Mouse (Mus musculus) thymus, adult 2 months (tissue): Measurements from ENCODE around the gene Amfr. TPM values are rescaled to one million over a fixed set of nuclear protein-coding genes. Genes with fewer than 3 reads are reported as not detected.
A peak's percentile ranks its signal among the peaks of the same experiment; 100 is the strongest.
"Not testable (repeated sequence)": the region's sequence is repeated elsewhere in the genome, so short reads cannot be mapped to it uniquely, and the experiment has no call there.

Experiments
- DNase-seq: peaks from one replicate; pipeline ENCODE4 v3.0.0; 2021
- H3K27ac ChIP-seq: fragments of 200-500 bp; 2 replicates; pipeline ENCODE4 v1.5.1; 2012; ENCODE audit warnings: low read length, control low read depth; ENCODE audit not compliant: control insufficient read depth, insufficient read depth
- H3K27me3 ChIP-seq: fragments of 200-500 bp; 2 replicates; pipeline ENCODE4 v1.6.1; 2012; ENCODE audit warnings: mild to moderate bottlenecking, low read length, moderate library complexity, mixed read lengths; ENCODE audit not compliant: control insufficient read depth, insufficient read depth
- H3K36me3 ChIP-seq: fragments of 200-500 bp; 2 replicates; pipeline ENCODE4 v1.6.1; 2012; ENCODE audit warnings: mild to moderate bottlenecking, low read length, moderate library complexity; ENCODE audit not compliant: control insufficient read depth, insufficient read depth
- H3K4me1 ChIP-seq: fragments of 200-500 bp; replicated peaks from 2 replicates; pipeline ENCODE4 v1.6.1; 2012; ENCODE audit warnings: low read length; ENCODE audit not compliant: control insufficient read depth, insufficient read depth
- H3K4me3 ChIP-seq: fragments of 200-500 bp; 2 replicates; pipeline ENCODE4 v1.5.1; 2012; ENCODE audit warnings: mild to moderate bottlenecking, low read length, control low read depth, moderate library complexity; ENCODE audit not compliant: control insufficient read depth, insufficient read depth
- CTCF ChIP-seq: fragments of 200-500 bp; IDR thresholded peaks from 2 replicates; pipeline ENCODE4 v1.5.1; 2012; ENCODE audit warnings: mild to moderate bottlenecking, control low read depth, low read length, moderate library complexity, borderline replicate concordance; ENCODE audit not compliant: control insufficient read depth, poor library complexity, insufficient read depth; ENCODE audit errors: extremely low read depth
- POLR2A ChIP-seq: fragments of 200-500 bp; IDR thresholded peaks from 2 replicates; pipeline ENCODE4 v1.6.1; 2012; ENCODE audit warnings: mild to moderate bottlenecking, low read length, control low read depth, moderate library complexity; ENCODE audit not compliant: control insufficient read depth, poor library complexity, insufficient read depth; ENCODE audit errors: extremely low read depth
- WGBS: fragments of 180-500 bp; shearing (Covaris S2); methylation state at CpG from one replicate; pipeline ENCODE4 v1.1.7; 2018; 5-methylcytosine and 5-hydroxymethylcytosine counted together
- polyA plus RNA-seq: library from polyadenylated mRNA; depleted of rRNA; stranded (reverse); fragments of >200 nt; gene quantifications from 2 replicates; pipeline ENCODE4 v1.2.3, GENCODE M21; 2012; rRNA removed

The Amfr gene
- polyA plus RNA-seq: 101 and 112 TPM in 2 replicates

DNA sequence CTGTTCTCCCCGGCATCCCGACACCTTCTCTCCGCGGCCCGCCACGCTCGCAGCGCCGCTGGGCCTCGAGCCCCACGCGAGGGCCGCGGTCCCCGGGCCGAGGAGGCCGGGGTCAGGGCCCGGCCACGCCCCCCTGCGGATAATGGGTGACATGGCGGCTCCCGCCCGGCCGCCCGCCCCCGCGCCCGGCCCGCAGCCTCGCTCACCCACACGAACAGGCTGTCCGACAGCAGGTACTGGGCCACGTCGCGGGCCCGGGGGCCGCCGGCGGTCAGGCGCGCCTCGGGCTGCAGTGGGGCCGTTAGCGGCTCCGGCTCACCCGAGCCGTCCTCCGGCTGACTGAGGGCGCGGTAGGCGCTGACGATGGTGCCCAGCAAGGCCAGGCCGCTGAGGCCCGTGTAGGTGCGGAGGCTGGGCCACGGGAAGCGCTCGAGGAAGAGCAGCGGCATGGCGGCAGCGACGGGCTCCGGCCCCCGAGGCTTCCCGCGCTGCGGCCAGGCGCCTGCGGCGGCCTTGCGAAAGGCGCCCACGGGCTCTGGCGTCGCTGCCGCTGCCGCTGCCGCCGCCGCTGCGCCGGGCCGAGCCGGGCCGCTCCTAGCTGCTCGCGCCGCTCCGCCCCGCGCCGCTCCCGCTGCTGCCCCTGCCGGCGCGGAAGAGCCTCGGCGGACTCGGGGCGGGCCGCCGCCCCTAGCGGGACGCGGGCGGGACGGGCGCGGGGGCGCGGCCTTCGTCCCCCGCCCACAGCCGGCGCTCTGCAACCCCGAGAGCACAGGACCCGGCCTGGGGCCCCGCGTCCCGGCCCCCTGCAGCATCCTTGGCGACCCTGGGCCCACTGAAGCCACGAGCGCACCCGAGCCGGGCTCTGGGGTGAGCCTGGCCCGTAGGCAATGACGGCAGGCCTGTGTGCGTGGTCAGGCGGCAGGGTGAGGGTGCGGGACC, at the start of gene Amfr:
Gene Amfr (minus strand): TSS at position 830 of the 939 bp plus-strand sequence.
- H3K4me3 ChIP-seq: peak within 1 kb of the TSS; percentile 83
- TF ChIP-seq CTCF (peak; percentile 53; the same call in 1 of the 2 replicates), POLR2A (no peak)
- WGBS: 2% methylated on average over 123 of the region's 130 CpGs
- peak; percentile 56 for DNase-seq
- no peaks in the 10 kb centered on the region for H3K36me3 ChIP-seq
- H3K27ac ChIP-seq: no peak within 1 kb of the TSS
- peaks cover 20% of the 10 kb centered on the region for H3K4me1 ChIP-seq
- no peaks in the 10 kb centered on the region for H3K27me3 ChIP-seq

DNA sequence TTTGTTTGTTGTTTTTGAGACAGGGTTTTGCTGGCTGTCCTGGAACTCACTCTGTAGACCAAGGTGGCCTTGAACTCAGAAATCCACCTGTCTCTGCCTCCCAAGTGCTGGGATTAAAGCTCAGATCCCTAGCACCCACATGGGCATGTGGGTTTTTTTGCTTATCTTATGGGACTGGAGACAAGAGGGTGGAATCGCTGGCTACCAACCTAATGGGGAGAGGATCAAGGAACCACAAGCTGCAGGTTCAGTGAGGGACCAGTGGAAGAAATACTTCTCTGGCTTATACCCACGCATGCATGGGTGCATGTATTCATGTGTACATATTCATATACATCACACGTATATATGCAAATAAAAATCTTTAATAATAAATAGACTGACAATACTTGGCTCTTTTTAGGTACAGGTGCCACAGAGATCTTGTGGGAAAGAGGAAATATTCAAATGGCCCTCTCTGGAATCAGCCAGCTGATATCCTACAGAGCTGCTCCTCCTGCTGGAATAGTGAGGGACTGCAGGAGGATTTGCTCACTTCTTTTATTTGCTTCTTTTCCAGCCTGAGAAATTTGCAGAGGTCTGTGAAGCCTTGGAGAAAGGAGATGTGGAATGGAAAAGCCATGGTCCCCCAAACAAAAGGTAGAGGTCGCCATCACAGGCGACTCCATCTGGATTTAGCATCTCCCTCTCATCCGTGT, 44.7 kb upstream of the Amfr start:
- TF ChIP-seq CTCF: no peak
- TF ChIP-seq POLR2A: no peak
- Histone ChIP-seq H3K4me3 (no peak overlapping the region), H3K36me3 (peaks cover 28% of the 10 kb centered on the region), H3K27ac (no peak overlapping the region), H3K27me3 (no peaks in the 10 kb centered on the region), H3K4me1 (no peaks in the 10 kb centered on the region)
- 84% methylated on average over 6 of the region's 6 CpGs for WGBS
- peak; percentile 35 for DNase-seq

GRCm38 (mm10) chr8:94052696-94053095, 40.1 kb upstream of the Amfr start:
- peaks cover 20% of the 10 kb centered on the region for H3K36me3 ChIP-seq
- 97% methylated on average over 12 of the region's 12 CpGs for WGBS
- H3K4me1 ChIP-seq: no peaks in the 10 kb centered on the region
- H3K27ac ChIP-seq: no peak overlapping the region
- no peak for DNase-seq
- TF ChIP-seq CTCF (no peak), POLR2A (no peak)
- no peaks in the 10 kb centered on the region for H3K27me3 ChIP-seq
- no peak overlapping the region for H3K4me3 ChIP-seq

- no peak for DNase-seq
- Histone ChIP-seq H3K4me3 (no peak overlapping the region), H3K27me3 (no peaks in the 10 kb centered on the region), H3K36me3 (peaks cover 4% of the 10 kb centered on the region), H3K27ac (no peak overlapping the region), H3K4me1 (no peaks in the 10 kb centered on the region)
- TF ChIP-seq POLR2A (no peak), CTCF (no peak)
- 96% methylated on average over 2 of the region's 2 CpGs for WGBS
These were observed 35.2 kb upstream of the Amfr start for GRCm38 (mm10) chr8:94047845-94048244.

DNA sequence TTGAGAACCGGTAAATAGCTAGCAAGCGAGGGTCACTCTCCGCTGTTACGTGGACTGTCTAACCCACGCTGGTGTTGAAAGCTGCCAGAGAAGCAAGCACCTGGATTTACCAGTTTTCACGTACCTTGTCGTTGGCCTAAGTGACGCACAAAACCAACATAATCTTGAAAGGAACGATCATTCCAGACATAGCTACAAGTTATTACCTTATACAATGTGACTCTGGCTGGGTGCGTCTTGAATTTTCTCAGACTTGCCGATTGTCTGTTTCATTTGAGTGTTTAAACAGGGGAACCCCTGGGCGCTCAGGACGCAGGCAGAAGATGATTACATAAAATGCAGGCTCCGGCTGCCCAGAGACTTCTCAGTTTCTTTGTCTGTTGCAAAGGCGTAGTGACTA, 25.2 kb upstream of the Amfr start:
- DNase-seq: peak; percentile 2
- no peak overlapping the region for H3K27ac ChIP-seq
- no peaks in the 10 kb centered on the region for H3K36me3 ChIP-seq
- TF ChIP-seq CTCF (no peak), POLR2A (no peak)
- 6% methylated on average over 15 of the region's 15 CpGs for WGBS
- H3K27me3 ChIP-seq: no peaks in the 10 kb centered on the region
- peak overlapping the region; percentile 16 for H3K4me3 ChIP-seq
- peaks cover 9% of the 10 kb centered on the region for H3K4me1 ChIP-seq

DNA sequence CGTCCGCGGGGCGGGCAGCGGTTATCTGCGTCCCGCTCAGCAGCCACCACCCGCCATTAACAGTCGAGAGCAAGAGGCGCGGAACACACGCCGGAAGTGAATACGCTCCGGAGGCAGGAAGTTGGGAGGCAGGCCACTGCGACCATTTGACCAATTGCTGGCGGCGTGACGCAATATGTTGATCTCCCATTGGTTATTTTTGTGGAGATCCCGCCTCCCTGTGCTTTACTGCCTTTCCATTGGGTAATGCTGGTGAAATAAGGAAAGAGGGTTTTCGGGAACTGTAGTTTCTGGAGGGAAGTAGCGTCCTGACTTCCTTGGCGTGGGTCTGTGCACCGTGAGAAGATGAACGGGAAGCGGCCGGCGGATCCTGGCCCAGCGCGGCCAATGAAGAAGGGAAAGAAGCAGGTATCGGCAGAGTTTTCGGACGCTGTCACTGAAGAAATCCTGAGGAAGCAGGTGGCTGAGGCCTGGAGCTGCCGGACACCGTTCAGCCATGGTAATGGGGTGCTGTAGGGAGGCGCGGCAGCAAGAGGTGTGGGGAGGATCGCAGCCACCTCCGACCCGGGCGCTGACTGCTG, 24.4 kb upstream of the Amfr start, which contains the start of the genes Nudt21 and Ogfod1:
Gene Nudt21 (minus strand): TSS at position 88 of the 581 bp plus-strand sequence.
Gene Ogfod1 (plus strand): TSS at position 255 of the 581 bp plus-strand sequence.
- no peaks in the 10 kb centered on the region for H3K27me3 ChIP-seq
- H3K36me3 ChIP-seq: no peaks in the 10 kb centered on the region
- peak; percentile 41; the same call in 1 of the 2 replicates for TF ChIP-seq POLR2A
- no peak for TF ChIP-seq CTCF
- H3K4me1 ChIP-seq: peaks cover 9% of the 10 kb centered on the region
- WGBS: under 1% methylated on average over 41 of the region's 41 CpGs
- H3K4me3 ChIP-seq: peak within 1 kb of the TSS; percentile 99
- DNase-seq: peak; percentile 91
- H3K27ac ChIP-seq: peak within 1 kb of the TSS; percentile 39; the same call in 1 of the 2 replicates

DNA sequence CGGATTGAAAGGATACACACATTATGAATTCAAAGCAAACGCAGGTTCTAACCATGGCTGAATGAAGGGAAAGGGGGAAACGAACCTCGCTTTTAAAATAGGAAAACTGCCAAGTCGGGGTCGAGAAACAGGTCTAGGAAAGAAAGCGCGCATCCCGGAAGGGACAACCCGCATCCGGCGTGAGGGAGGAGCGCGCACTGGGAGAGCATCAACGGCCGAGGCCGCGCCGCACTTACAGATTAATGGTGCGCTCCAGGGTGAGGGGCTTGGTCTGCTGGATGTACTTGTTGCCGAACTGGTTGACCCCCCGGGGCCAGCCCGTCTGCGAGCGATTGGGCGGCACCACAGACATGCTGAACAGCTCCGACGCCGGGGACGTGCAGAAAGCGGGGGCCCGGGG, 23.9 kb upstream of the Amfr start:
- peak overlapping the region; percentile 39; the same call in 1 of the 2 replicates for H3K27ac ChIP-seq
- H3K27me3 ChIP-seq, H3K4me1 ChIP-seq, H3K36me3 ChIP-seq: not testable (repeated sequence)
- under 1% methylated on average over 26 of the region's 32 CpGs for whole genome bisulfite sequencing
- H3K4me3 ChIP-seq: peak overlapping the region; percentile 77
- peak; percentile 60 for DNase-seq
